Mouse (Mus musculus) liver, embryonic 14.5 days (tissue): ENCODE results near the gene Fndc10. TPM values are rescaled to one million over a fixed set of nuclear protein-coding genes. Genes with fewer than 3 reads are reported as not detected.
A peak's percentile ranks its signal among the peaks of the same experiment; 100 is the strongest.

Experiments used
- ATAC-seq: fragments of 200-750 bp; cut with Nextera tagmentation; 2 replicates; pipeline ENCODE4 v1.8.0; 2017; ENCODE audit warnings: moderate number of reproducible peaks, mild to moderate bottlenecking, moderate library complexity; ENCODE audit not compliant: insufficient read depth
- DNase-seq, 3 experiments: peaks; one replicate each; pipeline ENCODE4 v3.0.0-alpha.2; 2012 to 2013; ENCODE audit warnings: low read depth in 3 of 3, low spot score in 3 of 3
- H3K27ac ChIP-seq: fragments of 300-500 bp; sonication (generic); 2 replicates; pipeline ENCODE4 v1.5.1; 2014; ENCODE audit warnings: moderate library complexity, mild to moderate bottlenecking, control low read depth, inconsistent platforms
- H3K27me3 ChIP-seq: fragments of 300-500 bp; sonication (generic); 2 replicates; pipeline ENCODE4 v1.6.1; 2014; ENCODE audit warnings: mild to moderate bottlenecking, low read length, moderate library complexity; ENCODE audit not compliant: control insufficient read depth, insufficient read depth
- H3K36me3 ChIP-seq: fragments of 300-500 bp; sonication (generic); replicated peaks from 2 replicates; pipeline ENCODE4 v1.6.1; 2014; ENCODE audit warnings: low read depth; ENCODE audit not compliant: control insufficient read depth, insufficient read depth
- H3K4me1 ChIP-seq, 2 experiments: fragments of 200-500 bp in 1 of 2; fragments of 300-500 bp in 1 of 2; sonication (generic) in 1 of 2; replicated peaks; 2 replicates each; pipeline ENCODE4 v1.6.1; 2012 to 2014; ENCODE audit warnings: antibody characterized with exemption in 1 of 2, inconsistent platforms in 1 of 2, low read length in 1 of 2; ENCODE audit not compliant: control insufficient read depth in 2 of 2, insufficient read depth in 2 of 2
- H3K4me2 ChIP-seq: fragments of 300-500 bp; sonication (generic); 2 replicates; pipeline ENCODE4 v1.6.1; 2014; ENCODE audit warnings: low read depth, mild to moderate bottlenecking, control low read depth, moderate library complexity
- H3K4me3 ChIP-seq, 2 experiments: fragments of 200-500 bp in 1 of 2; fragments of 300-500 bp in 1 of 2; sonication (generic) in 1 of 2; 2 replicates each; pipeline ENCODE4 v1.5.1; 2012 to 2014; ENCODE audit warnings: low read depth in 2 of 2, low read length in 2 of 2, mild to moderate bottlenecking in 2 of 2, control low read depth in 1 of 2, inconsistent platforms in 1 of 2, moderate library complexity in 1 of 2; ENCODE audit not compliant: insufficient read depth in 1 of 2
- H3K9ac ChIP-seq: fragments of 300-500 bp; sonication (generic); replicated peaks from 2 replicates; pipeline ENCODE4 v1.6.1; 2014; ENCODE audit warnings: mild to moderate bottlenecking, control low read depth, moderate library complexity
- H3K9me3 ChIP-seq: fragments of 300-500 bp; sonication (generic); 2 replicates; pipeline ENCODE4 v1.6.1; 2016; ENCODE audit warnings: low read length, mixed read lengths; ENCODE audit not compliant: control insufficient read depth
- CTCF ChIP-seq: IDR thresholded peaks from 2 replicates; pipeline ENCODE4 v1.5.1; 2016; ENCODE audit warnings: antibody characterized with exemption, low read depth, control low read depth
- EP300 ChIP-seq: IDR thresholded peaks from 2 replicates; pipeline ENCODE4 v1.6.1; 2016; ENCODE audit warnings: antibody characterized with exemption, low read depth
- WGBS: fragments of 180-500 bp; shearing (Covaris S2); extraction: QIAGEN DNeasy Blood & Tissue Kit; methylation state at CpG from one replicate; pipeline ENCODE4 v1.1.7; 2014; ENCODE audit not compliant: insufficient replicate concordance; 5-methylcytosine and 5-hydroxymethylcytosine counted together
- polyA plus RNA-seq, 2 experiments: library from polyadenylated mRNA; depleted of rRNA in 1 of 2; stranded (reverse) in 1 of 2; unstranded in 1 of 2; fragments of >200 nt; fragmentation: Nextera tagmentation in 1 of 2; extraction: Ambion mirVana in 1 of 2; gene quantifications; 2 replicates each; pipeline versions ENCODE4 v1.2.1 to v1.2.3; 2012 to 2014

The Fndc10 gene
- polyA plus RNA-seq, 2 experiments = 0.15 to 0.58 TPM

DNA sequence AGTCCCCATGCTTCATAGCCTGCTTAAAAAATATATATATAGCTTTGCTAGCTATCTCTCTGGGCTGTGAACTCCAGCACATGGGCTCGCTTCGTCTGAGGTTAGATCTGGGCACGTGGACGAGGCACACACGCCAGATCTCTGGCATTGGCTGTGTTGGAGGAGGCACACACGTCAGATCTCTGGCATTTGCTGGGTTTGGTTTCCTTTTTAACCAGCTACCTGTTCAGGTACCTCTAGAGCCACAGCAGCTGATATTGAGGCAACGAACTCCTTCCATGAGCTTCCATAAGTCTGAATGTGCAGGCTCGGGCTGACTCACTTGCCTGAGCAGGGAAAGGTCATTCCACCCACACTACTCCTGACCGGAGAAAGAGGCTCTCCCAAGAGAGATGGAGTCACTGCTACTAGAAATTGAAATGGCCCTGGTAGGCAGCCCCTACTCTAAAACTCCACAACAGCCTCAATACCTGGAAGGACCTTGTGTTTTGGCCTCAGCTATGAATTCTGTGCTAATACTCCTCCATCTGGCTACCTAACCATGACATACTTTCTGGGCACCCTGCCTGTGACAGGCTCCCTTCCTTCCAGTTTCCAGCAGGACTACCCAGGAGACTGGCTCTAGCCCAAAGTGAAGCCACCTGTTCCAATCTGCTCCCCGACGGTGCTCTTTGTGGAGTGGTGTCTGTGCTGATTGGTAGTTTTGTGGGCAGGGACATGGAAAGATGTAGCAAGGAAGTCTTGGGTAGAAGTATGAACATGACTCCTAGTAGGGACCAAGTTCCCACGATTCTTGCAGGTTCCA lies 3.4 kb upstream of the Fndc10 start:
- Histone ChIP-seq H3K9me3 (no peaks in the 10 kb centered on the region), H3K4me3 (no peak overlapping the region), H3K27me3 (peaks cover 26% of the 10 kb centered on the region), H3K27ac (no peak overlapping the region), H3K36me3 (no peaks in the 10 kb centered on the region), H3K4me1 (no peaks in the 10 kb centered on the region; a peak in 1 of 4 replicates), H3K4me2 (no peak overlapping the region), H3K9ac (no peak overlapping the region)
- 65% methylated on average over 12 of the region's 12 CpGs for WGBS
- no peak for ATAC-seq
- no peak for TF ChIP-seq EP300
- no peak for TF ChIP-seq CTCF
- no peak for DNase-seq

- H3K4me3 ChIP-seq = no peak overlapping the region
- no peaks in the 10 kb centered on the region; a peak in 1 of 4 replicates for H3K4me1 ChIP-seq
- DNase-seq = no peak
- H3K4me2 ChIP-seq = no peak overlapping the region
- TF ChIP-seq CTCF = no peak
- no peak for TF ChIP-seq EP300
- no peaks in the 10 kb centered on the region for H3K9me3 ChIP-seq
- H3K36me3 ChIP-seq = no peaks in the 10 kb centered on the region
- peaks cover 30% of the 10 kb centered on the region for H3K27me3 ChIP-seq
- no peak for ATAC-seq
- no peak overlapping the region for H3K27ac ChIP-seq
- 89% methylated on average over 3 of the region's 3 CpGs for WGBS
- H3K9ac ChIP-seq = no peak overlapping the region
These were observed 1.7 kb upstream of the Fndc10 start for GRCm38 (mm10) chr4:155692421-155692820.

GRCm38 (mm10) chr4:155694482-155695401 lies 600 bp downstream of the Fndc10 start:
- Histone ChIP-seq H3K36me3 (no peaks in the 10 kb centered on the region), H3K4me3 (peak overlapping the region; percentile 34 to 43), H3K27me3 (peaks cover 30% of the 10 kb centered on the region), H3K9me3 (no peaks in the 10 kb centered on the region), H3K4me2 (peak overlapping the region; percentile 61), H3K9ac (no peak overlapping the region), H3K4me1 (no peaks in the 10 kb centered on the region; a peak in 1 of 4 replicates), H3K27ac (no peak overlapping the region)
- ATAC-seq = no peak
- DNase-seq = no peak
- WGBS = 2% methylated on average over 92 of the region's 92 CpGs
- no peak for TF ChIP-seq EP300
- TF ChIP-seq CTCF = peak; percentile 11; the same call in 1 of the 2 replicates

GRCm38 (mm10) chr4:155695531-155696062 lies 1.5 kb downstream of the Fndc10 start:
- DNase-seq (no peak), ATAC-seq (no peak)
- Histone ChIP-seq H3K9me3 (no peaks in the 10 kb centered on the region), H3K9ac (no peak overlapping the region), H3K27ac (no peak overlapping the region), H3K27me3 (peaks cover 30% of the 10 kb centered on the region), H3K4me2 (no peak overlapping the region), H3K4me1 (no peaks in the 10 kb centered on the region; a peak in 1 of 4 replicates), H3K4me3 (no peak overlapping the region), H3K36me3 (no peaks in the 10 kb centered on the region)
- TF ChIP-seq EP300 = no peak
- no peak for TF ChIP-seq CTCF
- 68% methylated on average over 4 of the region's 4 CpGs for WGBS
